Mouse (Mus musculus) testis, adult 2 months (tissue): ENCODE results near the gene Rsad1.

Experiments
- CTCF ChIP-seq: fragments of 200-500 bp; IDR thresholded peaks from 2 replicates; pipeline ENCODE4 v1.5.1; 2012; ENCODE audit warnings: low read depth, mild to moderate bottlenecking, inconsistent platforms, low read length, moderate library complexity; ENCODE audit not compliant: control insufficient read depth, insufficient read depth, insufficient replicate concordance
- POLR2A ChIP-seq: fragments of 200-500 bp; IDR thresholded peaks from 2 replicates; pipeline ENCODE4 v1.6.1; 2012; ENCODE audit warnings: low read depth, mild to moderate bottlenecking, inconsistent platforms, low read length, moderate library complexity; ENCODE audit not compliant: control insufficient read depth

GRCm38 (mm10) chr11:94548888-94549690 is at the start of gene Rsad1:
- TF ChIP-seq POLR2A (peak; percentile 73), CTCF (peak; percentile 87)
